Mouse (Mus musculus) gastrocnemius, postnatal 4 days (tissue): ENCODE measurements at regions not wholly inside any gene's neighbourhood (a gene's known extent, or its start where the extent isn't known, plus 50 kb on each side); places are given as distances from the start of the nearest gene placed in this dataset.

Experiments used
- DNase-seq, 2 experiments: peaks; one replicate each; pipeline ENCODE4 v3.0.0; 2021 to 2022; ENCODE audit warnings: low spot score in 2 of 2, mixed read lengths in 2 of 2

DNA sequence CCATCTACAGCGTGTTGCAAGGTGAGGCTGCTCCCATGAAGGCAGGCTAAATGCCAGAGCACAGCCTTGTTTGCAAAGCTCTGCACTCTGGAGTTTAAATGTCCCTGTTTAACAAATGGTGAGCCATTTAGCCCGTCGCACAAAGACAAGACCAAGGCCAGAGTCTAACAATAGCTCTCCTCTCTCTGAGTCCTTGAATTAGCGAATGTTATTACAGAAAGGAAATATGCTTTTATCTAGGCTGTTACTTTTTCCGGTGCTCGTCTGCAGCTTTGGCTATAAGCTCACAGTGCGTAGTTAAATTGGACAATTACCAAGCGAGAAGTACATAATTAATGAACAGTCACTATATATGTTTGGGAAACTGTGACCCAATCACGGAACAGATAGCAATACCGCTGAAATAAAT lies 137.8 kb upstream of the Noct start:
- DNase-seq, result no peak

- DNase-seq, result no peak
These were observed 137.2 kb upstream of the Noct start for GRCm38 (mm10) chr3:51087076-51087475.

GRCm38 (mm10) chr3:51089036-51089669 lies 135.1 kb upstream of the Noct start:
- DNase-seq, result no peak

- DNase-seq, result peak; percentile 21 to 48
These were observed 132.8 kb upstream of the Noct start for GRCm38 (mm10) chr3:51091478-51091877.

DNA sequence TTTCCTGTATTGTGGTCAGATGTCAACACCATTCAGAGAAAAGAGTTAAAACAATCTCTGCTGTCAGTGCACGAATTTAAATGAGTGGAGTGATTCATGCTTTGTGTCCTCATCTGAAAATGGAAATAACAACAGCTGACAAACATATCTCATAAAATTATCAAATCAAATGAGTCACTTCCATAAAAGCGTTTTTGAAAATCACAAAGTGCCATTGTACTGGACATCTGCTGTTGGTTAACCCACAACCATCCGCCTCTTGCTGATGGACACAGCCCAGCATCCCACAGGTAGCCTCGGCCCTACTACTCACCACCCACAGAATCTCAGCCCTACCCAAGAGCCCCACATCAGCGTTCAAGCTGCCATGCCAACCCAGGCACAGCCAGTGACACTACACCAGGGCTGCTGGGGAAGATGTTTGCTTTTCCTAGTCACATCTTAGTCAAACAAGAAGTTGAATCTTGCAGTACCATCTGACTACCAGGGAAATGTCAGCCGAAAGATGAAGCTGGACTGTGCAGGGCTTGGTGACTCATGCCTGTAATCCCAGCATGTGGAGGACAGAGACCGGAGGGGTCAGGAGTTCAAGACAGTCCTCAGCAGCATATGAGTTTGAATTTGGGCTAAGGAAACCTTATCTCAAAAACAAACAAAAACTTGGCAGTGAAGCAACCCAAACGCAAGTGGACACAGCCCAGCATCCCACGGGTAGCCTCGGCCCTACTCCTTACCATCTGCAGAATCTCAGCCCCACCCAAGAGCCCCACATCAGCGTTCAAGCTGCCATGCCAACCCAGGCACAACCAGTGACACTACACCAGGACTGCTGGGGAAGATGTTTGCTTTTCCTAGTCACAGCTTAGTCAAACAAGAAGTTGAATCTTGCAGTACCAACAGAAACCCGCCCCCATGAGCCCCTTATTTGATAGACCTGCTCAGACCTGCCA lies 131.9 kb upstream of the Noct start:
- no peak for DNase-seq

GRCm38 (mm10) chr3:51095847-51096447 lies 128.3 kb upstream of the Noct start:
- DNase-seq, result no peak

DNA sequence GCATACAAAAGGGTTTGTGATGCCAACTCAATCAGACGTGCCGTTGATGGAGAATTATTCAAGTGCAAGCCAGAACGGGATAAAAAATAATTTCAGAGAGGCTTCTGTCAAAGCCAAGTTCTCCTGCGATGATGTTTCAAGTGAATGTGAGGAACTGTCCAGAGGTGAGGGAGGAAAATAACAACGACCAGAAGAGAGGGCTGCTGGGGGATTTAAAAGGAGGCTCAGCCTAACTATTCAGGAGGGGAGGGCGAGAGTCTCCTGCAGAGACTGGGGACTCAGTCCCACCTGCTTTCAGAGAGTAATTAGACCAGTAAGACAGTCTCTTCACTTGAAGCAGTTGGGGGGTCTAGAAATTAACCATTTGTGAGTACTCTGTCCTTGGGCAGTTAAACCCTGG lies 127.7 kb upstream of the Noct start:
- no peak for DNase-seq

DNA sequence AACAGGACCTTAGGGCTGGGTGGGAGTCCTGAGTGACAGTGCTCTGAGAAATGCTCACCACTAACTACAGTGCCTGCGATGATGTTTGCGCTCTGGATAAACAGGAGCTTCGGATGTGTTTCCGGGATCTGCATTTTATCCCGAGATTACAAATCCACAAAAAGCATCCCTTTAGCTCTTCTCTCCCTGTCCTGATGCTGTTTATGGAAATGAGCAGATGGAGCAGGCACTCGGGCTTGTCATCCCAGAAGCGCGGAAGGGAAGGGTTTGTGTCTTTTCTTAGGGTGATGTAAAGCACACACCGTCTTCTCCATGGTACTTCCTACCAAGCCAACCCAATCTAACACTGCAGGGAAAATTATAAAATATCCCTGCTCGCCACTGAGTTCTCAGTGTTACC lies 126.9 kb upstream of the Noct start:
- DNase-seq, result no peak

- no peak for DNase-seq
These were observed 124.3 kb upstream of the Noct start for GRCm38 (mm10) chr3:51099966-51100365.

DNA sequence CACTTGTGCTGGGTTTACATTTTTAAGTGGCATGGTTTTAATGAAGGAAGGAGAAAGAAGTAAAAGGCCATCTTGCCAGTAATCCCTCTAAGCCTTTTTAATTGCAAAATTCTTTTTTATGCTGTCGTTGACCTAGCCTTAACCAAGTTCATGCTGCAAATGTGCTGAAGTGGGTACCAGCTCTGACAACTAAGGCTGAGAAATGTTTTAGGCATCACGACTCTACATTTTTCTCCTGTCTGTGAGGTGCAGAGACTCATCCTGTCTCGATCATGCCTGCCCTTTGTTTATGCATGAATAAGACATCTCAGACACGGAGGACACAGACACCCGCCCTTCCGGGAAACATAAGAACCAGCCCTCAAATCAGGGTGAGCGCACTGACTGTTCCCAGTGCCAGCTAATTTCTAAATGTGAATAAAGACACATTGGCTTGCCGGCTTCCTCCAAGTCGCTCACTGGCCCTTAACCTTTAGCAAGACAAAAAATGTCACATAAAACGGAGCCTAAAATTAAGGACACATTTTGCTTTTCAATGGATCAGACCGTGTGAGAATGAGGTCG lies 115.5 kb upstream of the Noct start:
- DNase-seq, result no peak

DNA sequence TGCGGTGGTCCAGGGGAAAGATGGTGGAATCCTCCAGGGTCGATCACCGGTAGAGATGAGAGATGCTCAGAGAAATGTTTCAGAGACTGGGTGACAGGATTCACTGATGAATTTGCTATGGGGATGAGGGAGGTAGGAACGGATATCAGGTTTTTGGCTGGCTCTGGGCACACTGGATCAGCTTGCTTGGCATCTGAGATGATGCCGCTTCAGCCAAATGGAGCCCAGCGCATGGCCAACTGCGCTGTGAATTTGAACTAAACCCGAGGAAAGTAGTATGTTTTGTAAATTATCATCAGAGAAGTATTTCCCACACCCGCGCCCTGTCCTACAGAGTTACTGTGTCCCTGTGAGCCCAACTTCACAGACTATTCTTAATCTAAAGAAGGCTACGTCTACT lies 113.0 kb upstream of the Noct start:
- DNase-seq, result no peak

DNA sequence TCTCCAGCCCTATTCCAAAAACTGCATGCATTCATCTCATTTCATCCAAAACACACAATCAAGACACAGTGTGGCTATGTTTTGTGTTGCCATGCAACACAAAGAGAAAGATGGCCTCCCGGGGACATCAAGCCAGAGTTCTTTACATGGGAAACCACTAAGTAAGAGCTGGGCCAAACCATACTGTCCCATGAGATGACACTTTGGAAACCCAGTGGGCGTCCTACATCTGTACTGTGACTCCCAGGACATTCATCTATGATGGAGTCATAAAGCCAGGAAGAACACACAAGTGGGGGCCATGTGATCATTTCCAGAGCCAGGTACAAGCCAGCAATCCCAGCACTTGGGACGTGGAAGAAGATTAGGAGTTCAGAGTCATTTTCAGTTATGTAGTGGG lies 111.9 kb upstream of the Noct start:
- peak in 1 of 2 experiments; percentile 13 for DNase-seq

DNA sequence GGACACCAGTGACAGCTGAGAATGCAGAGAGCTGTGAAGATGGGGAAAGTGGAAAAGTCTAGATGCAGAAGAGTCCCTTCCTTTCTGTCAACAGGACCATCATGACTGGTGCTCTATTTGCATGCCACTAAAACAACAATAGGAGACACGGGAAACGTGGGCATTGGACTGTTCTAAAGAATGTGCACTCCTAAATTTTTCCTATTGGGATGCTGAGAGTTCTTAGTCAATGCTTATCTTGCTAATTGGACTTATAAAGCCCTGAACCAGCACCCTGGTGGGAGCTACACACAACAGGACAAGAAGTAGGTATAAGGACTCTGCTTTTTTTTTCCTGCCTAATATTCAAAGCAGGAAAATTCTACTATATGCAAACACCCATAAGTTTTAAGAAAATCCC lies 108.3 kb upstream of the Noct start:
- no peak for DNase-seq

GRCm38 (mm10) chr3:51118706-51119105 lies 105.5 kb upstream of the Noct start:
- no peak for DNase-seq

- DNase-seq, result no peak
These were observed 103.7 kb upstream of the Noct start for GRCm38 (mm10) chr3:51120522-51120921.

DNA sequence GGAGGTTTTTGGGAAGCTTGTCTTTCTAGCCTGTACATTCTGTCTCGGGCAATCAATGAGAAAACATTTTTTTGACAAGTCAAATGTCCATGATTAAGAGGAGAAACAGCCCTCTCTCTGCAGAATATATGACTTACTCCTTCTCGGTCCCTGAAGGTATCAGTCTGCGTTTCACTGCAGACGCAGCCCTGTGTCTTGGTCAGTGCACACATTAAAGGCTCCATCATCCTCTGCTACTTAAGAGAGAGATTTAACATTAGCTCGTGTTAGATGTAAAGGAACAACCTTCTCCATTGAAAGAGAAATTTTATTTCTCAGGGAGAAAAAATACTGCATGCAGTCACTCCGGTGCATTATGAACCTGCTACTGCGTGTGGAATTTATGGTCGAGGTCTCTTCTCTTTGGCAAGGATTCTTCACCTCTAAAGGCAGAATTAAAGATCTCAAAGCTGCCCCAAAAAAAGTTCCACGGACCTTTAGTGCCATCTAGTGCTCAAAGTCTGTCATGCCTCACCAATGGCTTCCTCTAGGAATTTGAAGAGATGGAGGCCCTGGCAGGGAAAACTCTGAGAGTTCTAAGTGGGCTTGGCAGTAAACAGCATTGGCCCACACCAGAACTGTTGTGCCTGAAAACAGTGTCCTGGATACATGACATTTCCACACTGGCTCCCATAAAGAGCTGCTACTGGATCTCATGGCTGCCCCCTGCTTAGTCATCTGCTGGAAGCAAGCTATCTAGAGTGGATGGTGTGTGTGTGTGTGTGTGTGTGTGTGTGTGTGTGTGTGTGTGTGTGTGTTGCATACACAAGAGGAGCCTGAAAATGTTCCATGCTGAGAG lies 102.3 kb upstream of the Noct start:
- peak; percentile 37 to 73 for DNase-seq

DNA sequence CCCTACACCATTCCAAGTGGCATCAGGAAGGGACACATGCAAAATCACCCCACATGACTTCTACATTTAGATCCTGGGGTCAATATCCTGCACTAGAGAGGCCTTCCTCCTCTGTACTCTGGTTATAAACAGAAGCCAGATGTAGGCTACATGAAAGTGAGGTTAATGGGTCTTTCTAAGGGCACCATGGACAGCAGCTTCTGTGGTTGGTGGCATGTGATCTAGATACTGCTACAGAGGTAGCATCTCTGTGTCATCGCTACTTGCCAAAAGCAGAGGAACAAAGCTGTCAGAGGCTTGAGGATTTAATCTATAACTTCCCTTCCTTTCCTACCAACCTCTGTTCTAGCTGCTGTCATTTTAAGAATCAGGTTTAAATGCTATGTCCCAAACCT lies 101.7 kb upstream of the Noct start:
- no peak for DNase-seq

GRCm38 (mm10) chr3:51127875-51128274 lies 96.4 kb upstream of the Noct start:
- DNase-seq, result no peak

DNA sequence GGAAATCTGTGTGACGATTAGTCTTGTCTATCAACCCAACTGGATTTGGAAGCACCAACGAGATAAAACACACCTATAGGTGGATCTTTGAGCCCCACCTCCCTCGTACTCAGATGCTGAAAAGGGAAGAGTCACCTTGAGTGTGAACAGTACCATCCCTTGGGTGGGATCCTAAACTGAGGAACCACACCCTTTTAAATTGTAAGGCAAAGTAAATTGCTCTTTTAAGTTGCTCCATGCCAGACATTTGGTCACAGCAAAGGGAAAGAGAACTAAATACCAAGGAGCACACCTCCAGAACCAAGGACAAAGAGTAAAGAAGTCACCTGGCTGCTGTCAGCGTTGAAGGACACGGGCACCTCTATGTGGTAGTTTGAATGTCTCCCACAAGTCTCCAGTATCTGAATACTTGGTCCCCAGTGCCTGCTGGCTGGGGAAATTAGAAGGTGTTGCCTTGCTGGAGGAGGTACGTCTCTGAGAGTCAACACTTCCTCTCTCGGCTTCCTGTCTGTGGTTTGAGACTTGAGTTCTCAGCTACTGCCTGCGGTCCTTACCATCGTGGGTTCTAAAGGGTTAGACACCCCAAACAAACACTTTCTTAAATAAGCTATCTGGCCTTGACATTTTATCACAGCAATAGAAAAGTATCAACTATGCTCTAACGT lies 95.6 kb upstream of the Noct start:
- no peak for DNase-seq

DNA sequence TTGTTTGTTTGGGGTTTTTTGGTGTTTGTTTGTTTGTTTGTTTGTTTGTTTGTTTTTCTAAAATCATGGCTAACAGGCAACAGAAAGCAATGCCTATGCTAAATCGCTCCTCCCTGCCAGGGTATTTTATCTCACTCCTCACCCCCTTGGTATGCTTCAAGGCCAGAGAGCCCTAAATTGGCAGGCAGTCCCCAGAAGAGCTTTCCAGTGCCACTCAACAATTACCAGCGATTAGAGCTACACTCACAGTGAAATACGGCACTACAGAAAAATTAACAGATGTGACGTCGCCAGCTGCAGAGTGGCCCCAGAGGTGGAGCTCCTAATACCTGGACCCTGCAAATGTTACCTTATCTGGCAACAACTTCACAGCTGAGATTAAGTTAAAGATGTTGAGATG lies 93.5 kb upstream of the Noct start:
- DNase-seq, result no peak
